Mouse (Mus musculus) MEL (cell line): ENCODE measurements around the gene Napepld. TPM values are rescaled to one million over a fixed set of nuclear protein-coding genes. Genes with fewer than 3 reads are reported as not detected.

Experiments used
- DNase-seq: peaks from one replicate; pipeline ENCODE4 v3.0.0; 2011; ENCODE audit warnings: low read depth, low spot score
- H3K27ac ChIP-seq: 2 replicates; pipeline ENCODE4 v1.5.1; 2012; ENCODE audit warnings: low read depth, mild to moderate bottlenecking, control low read depth, low read length, moderate library complexity; ENCODE audit not compliant: control insufficient read depth
- H3K27me3 ChIP-seq, 2 experiments: fragments of 150-350 bp in 1 of 2; sonication (generic) in 1 of 2; 2 replicates each; pipeline ENCODE4 v1.6.1; 2012; ENCODE audit warnings: low read length in 2 of 2, mild to moderate bottlenecking in 2 of 2, improper control_type of control experiment in 1 of 2, moderate library complexity in 1 of 2; ENCODE audit not compliant: insufficient read depth in 2 of 2, control insufficient read depth in 1 of 2
- H3K36me3 ChIP-seq, 2 experiments: 2 replicates each; pipeline ENCODE4 v1.6.1; 2012 to 2014; ENCODE audit warnings: low read length in 2 of 2, improper control_type of control experiment in 1 of 2, inconsistent platforms in 1 of 2, mild to moderate bottlenecking in 1 of 2; ENCODE audit not compliant: insufficient read depth in 2 of 2, control insufficient read depth in 1 of 2
- H3K4me1 ChIP-seq, 2 experiments: fragments of 150-350 bp in 1 of 2; sonication (generic) in 1 of 2; 2 replicates each; pipeline ENCODE4 v1.6.1; 2012; ENCODE audit warnings: low read length in 2 of 2, improper control_type of control experiment in 1 of 2, mild to moderate bottlenecking in 1 of 2; ENCODE audit not compliant: insufficient read depth in 2 of 2, control insufficient read depth in 1 of 2
- H3K4me3 ChIP-seq, 2 experiments: fragments of 150-350 bp in 1 of 2; sonication (generic) in 1 of 2; 2 replicates each; pipeline ENCODE4 v1.5.1; 2012; ENCODE audit warnings: low read depth in 2 of 2, low read length in 2 of 2, mild to moderate bottlenecking in 2 of 2, moderate library complexity in 2 of 2, control low read depth in 1 of 2, improper control_type of control experiment in 1 of 2; ENCODE audit not compliant: control insufficient read depth in 1 of 2, insufficient read depth in 1 of 2
- H3K79me2 ChIP-seq: 2 replicates; pipeline ENCODE4 v1.6.1; 2012; ENCODE audit warnings: mild to moderate bottlenecking, low read length, moderate library complexity; ENCODE audit not compliant: control insufficient read depth, poor library complexity, insufficient read depth
- H3K9ac ChIP-seq: 2 replicates; pipeline ENCODE4 v1.6.1; 2012; ENCODE audit warnings: low read depth, mild to moderate bottlenecking, control low read depth, low read length, moderate library complexity; ENCODE audit not compliant: control insufficient read depth, poor library complexity, severe bottlenecking
- H3K9me3 ChIP-seq: fragments of 150-350 bp; sonication (generic); replicated peaks from 2 replicates; pipeline ENCODE4 v1.6.1; 2012; ENCODE audit warnings: mild to moderate bottlenecking, low read length, improper control_type of control experiment, moderate library complexity; ENCODE audit not compliant: insufficient read depth
- CHD1 ChIP-seq: IDR thresholded peaks from 2 replicates; pipeline ENCODE4 v1.6.1; 2012; ENCODE audit warnings: low read depth, mild to moderate bottlenecking, inconsistent platforms, low read length, improper control_type of control experiment
- ELF1 ChIP-seq: IDR thresholded peaks from 2 replicates; pipeline ENCODE4 v1.6.1; 2014; ENCODE audit warnings: low read depth, mild to moderate bottlenecking, inconsistent platforms, low read length, improper control_type of control experiment, moderate library complexity
- GABPA ChIP-seq: IDR thresholded peaks from 2 replicates; pipeline ENCODE4 v1.6.1; 2012; ENCODE audit warnings: low read depth, mild to moderate bottlenecking, inconsistent platforms, low read length, improper control_type of control experiment, moderate library complexity
- GATA1 ChIP-seq: IDR thresholded peaks from 2 replicates; pipeline ENCODE4 v1.6.1; 2011; ENCODE audit warnings: low read depth, low read length, improper control_type of control experiment
- MAFK ChIP-seq: IDR thresholded peaks from 2 replicates; pipeline ENCODE4 v1.6.1; 2011; ENCODE audit warnings: low read depth, mild to moderate bottlenecking, low read length, improper control_type of control experiment, borderline replicate concordance
- MAX ChIP-seq: IDR thresholded peaks from 2 replicates; pipeline ENCODE4 v1.6.1; 2011; ENCODE audit warnings: low read length, improper control_type of control experiment
- MAZ ChIP-seq: IDR thresholded peaks from 2 replicates; pipeline ENCODE4 v1.6.1; 2012; ENCODE audit warnings: low read depth, mild to moderate bottlenecking, inconsistent platforms, low read length, improper control_type of control experiment
- MEF2A ChIP-seq: IDR thresholded peaks from 2 replicates; pipeline ENCODE4 v1.6.1; 2014; ENCODE audit warnings: low read depth, mild to moderate bottlenecking, inconsistent platforms, low read length, improper control_type of control experiment; ENCODE audit not compliant: poor library complexity, insufficient replicate concordance, severe bottlenecking; ENCODE audit errors: extremely low read depth
- MXI1 ChIP-seq: IDR thresholded peaks from 2 replicates; pipeline ENCODE4 v1.6.1; 2011; ENCODE audit warnings: mild to moderate bottlenecking, low read depth, low read length, improper control_type of control experiment
- MYB ChIP-seq: IDR thresholded peaks from 2 replicates; pipeline ENCODE4 v1.6.1; 2011; ENCODE audit warnings: mild to moderate bottlenecking, low read depth, low read length, improper control_type of control experiment
- MYC ChIP-seq: IDR thresholded peaks from 2 replicates; pipeline ENCODE4 v1.6.1; 2011; ENCODE audit warnings: low read depth, mild to moderate bottlenecking, low read length, improper control_type of control experiment, moderate library complexity
- NELFE ChIP-seq: IDR thresholded peaks from 2 replicates; pipeline ENCODE4 v1.6.1; 2011; ENCODE audit warnings: low read depth, low read length, improper control_type of control experiment
- NRF1 ChIP-seq: IDR thresholded peaks from 2 replicates; pipeline ENCODE4 v1.6.1; 2014; ENCODE audit warnings: low read depth, mild to moderate bottlenecking, inconsistent platforms, low read length, improper control_type of control experiment, moderate library complexity; ENCODE audit not compliant: poor library complexity, insufficient read depth, severe bottlenecking
- POLR2AphosphoS5 ChIP-seq: IDR thresholded peaks from 2 replicates; pipeline ENCODE4 v1.6.1; 2012; ENCODE audit warnings: low read depth, borderline replicate concordance, mild to moderate bottlenecking, inconsistent platforms, low read length, moderate library complexity, mixed read lengths
- RAD21 ChIP-seq: IDR thresholded peaks from 2 replicates; pipeline ENCODE4 v1.6.1; 2011; ENCODE audit warnings: mild to moderate bottlenecking, low read depth, low read length, improper control_type of control experiment
- SIN3A ChIP-seq: IDR thresholded peaks from 2 replicates; pipeline ENCODE4 v1.6.1; 2012; ENCODE audit warnings: low read length, improper control_type of control experiment, inconsistent platforms
- TAL1 ChIP-seq: IDR thresholded peaks from 2 replicates; pipeline ENCODE4 v1.6.1; 2012; ENCODE audit warnings: mild to moderate bottlenecking, inconsistent platforms, low read length, moderate library complexity, mixed read lengths
- TBP ChIP-seq: IDR thresholded peaks from 2 replicates; pipeline ENCODE4 v1.8.0; 2011; ENCODE audit warnings: low read depth, low read length, improper control_type of control experiment
- TCF12 ChIP-seq: IDR thresholded peaks from 2 replicates; pipeline ENCODE4 v1.6.1; 2014; ENCODE audit warnings: low read depth, mild to moderate bottlenecking, inconsistent platforms, low read length, improper control_type of control experiment, moderate library complexity
- USF2 ChIP-seq, 2 experiments: IDR thresholded peaks; 2 replicates each; pipeline ENCODE4 v1.6.1; 2011 to 2012; ENCODE audit warnings: improper control_type of control experiment in 2 of 2, low read length in 2 of 2, borderline replicate concordance in 1 of 2, inconsistent platforms in 1 of 2, low read depth in 1 of 2, mild to moderate bottlenecking in 1 of 2; ENCODE audit not compliant: insufficient read depth in 1 of 2
- ZC3H11A ChIP-seq: IDR thresholded peaks from 2 replicates; pipeline ENCODE4 v1.6.1; 2012; ENCODE audit warnings: low read depth, mild to moderate bottlenecking, inconsistent platforms, low read length, improper control_type of control experiment
- ZMIZ1 ChIP-seq: IDR thresholded peaks from 2 replicates; pipeline ENCODE4 v1.6.1; 2012; ENCODE audit warnings: low read depth, mild to moderate bottlenecking, inconsistent platforms, low read length, improper control_type of control experiment, moderate library complexity
- polyA plus RNA-seq, 2 experiments: library from polyadenylated mRNA; stranded (reverse) in 1 of 2; unstranded in 1 of 2; fragments of >175 nt in 1 of 2; fragments of >200 nt in 1 of 2; gene quantifications; 2 replicates each; pipeline versions ENCODE4 v1.2.1 to v1.2.4; 2012; ENCODE audit warnings: low replicate concordance in 2 of 2, low read depth in 1 of 2; ENCODE audit not compliant: insufficient read length in 2 of 2, insufficient read depth in 1 of 2, missing spikeins in 1 of 2
- total RNA-seq: library from RNA; depleted of rRNA; stranded (reverse); fragments of 300-350 nt; gene quantifications from 2 replicates; pipeline ENCODE4 v1.2.3, GENCODE M21; 2012

The Napepld gene
- total and polyA plus RNA-seq, 3 experiments: 1.5 to 3.0 TPM; not detected in 1

DNA sequence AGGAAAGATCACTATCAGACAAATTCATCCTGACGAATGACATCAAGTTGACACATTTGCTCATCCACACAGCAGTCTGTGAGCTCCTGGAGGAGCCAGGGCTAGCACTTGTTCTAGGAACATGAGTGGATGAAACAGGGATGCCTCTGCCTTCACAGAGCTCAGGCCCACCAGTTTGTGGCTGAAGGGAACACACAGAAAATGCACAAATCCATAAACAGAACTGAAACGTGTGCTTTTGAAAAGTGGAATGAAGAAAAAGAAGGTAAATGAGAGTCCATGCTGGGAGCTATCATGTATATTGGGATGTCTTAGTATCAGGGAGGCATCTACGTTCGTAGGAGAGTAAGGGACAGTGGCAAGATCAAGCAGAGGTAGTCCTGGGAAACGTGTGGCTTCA lies 27.9 kb upstream of the Napepld start:
- H3K9me3 ChIP-seq: no peaks in the 10 kb centered on the region
- H3K27me3 ChIP-seq: no peaks in the 10 kb centered on the region

DNA sequence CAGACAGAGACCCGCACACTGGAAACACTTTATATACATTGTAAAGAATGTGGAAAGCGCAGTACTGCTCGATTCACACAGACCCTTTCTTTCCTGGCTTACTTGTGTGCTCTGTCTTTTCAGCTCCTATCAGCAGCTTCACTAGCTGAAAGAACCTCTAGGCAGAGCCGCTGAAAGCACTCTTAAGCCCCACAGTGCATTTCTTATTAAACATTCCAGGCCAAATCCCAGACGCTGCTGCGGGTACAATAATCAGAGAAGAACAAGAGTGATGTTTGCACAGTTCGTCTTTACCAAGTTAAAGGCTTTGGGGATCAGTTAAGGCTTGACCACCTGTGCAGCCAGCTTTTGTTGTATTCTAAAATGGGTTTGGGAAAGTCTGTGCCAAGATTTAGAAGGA lies 23.7 kb upstream of the Napepld start:
- no peaks in the 10 kb centered on the region for H3K9me3 ChIP-seq
- no peaks in the 10 kb centered on the region for H3K36me3 ChIP-seq
- no peak for DNase-seq
- no peak for TF ChIP-seq CHD1
- TF ChIP-seq TCF12: no peak
- TF ChIP-seq POLR2AphosphoS5: no peak
- TF ChIP-seq ELF1: no peak
- no peak for TF ChIP-seq SIN3A
- no peak for TF ChIP-seq RAD21
- TF ChIP-seq TAL1: no peak
- TF ChIP-seq ZMIZ1: no peak
- TF ChIP-seq MAZ: no peak
- TF ChIP-seq MXI1: no peak
- TF ChIP-seq NELFE: no peak
- no peak for TF ChIP-seq MEF2A
- no peak for TF ChIP-seq TBP
- no peak for TF ChIP-seq MYC
- TF ChIP-seq GABPA: no peak
- no peak for TF ChIP-seq MAFK
- TF ChIP-seq USF2 (IDR thresholded peaks at IDR 0.05; ENCODE audit: borderline replicate concordance in 1 of 2, insufficient read depth in 1 of 2, low read depth in 1 of 2, low read length in 2 of 2): no peak
- TF ChIP-seq GATA1: no peak
- TF ChIP-seq MYB: no peak
- H3K27ac ChIP-seq: no peak overlapping the region
- no peak overlapping the region for H3K9ac ChIP-seq
- no peak overlapping the region for H3K4me3 ChIP-seq
- no peaks in the 10 kb centered on the region for H3K27me3 ChIP-seq
- H3K4me1 ChIP-seq: no peaks in the 10 kb centered on the region
- H3K79me2 ChIP-seq: no peaks in the 10 kb centered on the region

More for the DNA sequence above, 27.9 kb upstream of the Napepld start:
- Histone ChIP-seq H3K79me2 (no peaks in the 10 kb centered on the region), H3K4me1 (no peaks in the 10 kb centered on the region), H3K27ac (no peak overlapping the region), H3K4me3 (no peak overlapping the region), H3K9ac (no peak overlapping the region), H3K36me3 (no peaks in the 10 kb centered on the region)
- TF ChIP-seq TAL1: no peak
- TF ChIP-seq POLR2AphosphoS5: no peak
- TF ChIP-seq ZC3H11A: no peak
- no peak for TF ChIP-seq MAX
- no peak for TF ChIP-seq NRF1
- no peak for DNase-seq
